Mouse (Mus musculus) midbrain, embryonic 14.5 days (tissue): Measurements from ENCODE around the gene Tspan4. TPM values are rescaled to one million over a fixed set of nuclear protein-coding genes. Genes with fewer than 3 reads are reported as not detected.
A peak's percentile ranks its signal among the peaks of the same experiment; 100 is the strongest.

Experiments used
- ATAC-seq: fragments of 200-750 bp; cut with Nextera tagmentation; 2 replicates; pipeline ENCODE4 v1.8.0; 2017; ENCODE audit warnings: moderate number of reproducible peaks, moderate library complexity; ENCODE audit not compliant: low FRiP score, low TSS enrichment
- DNase-seq: peaks from one replicate; pipeline ENCODE4 v3.0.0-alpha.2; 2015
- H3K27ac ChIP-seq: fragments of 300-500 bp; sonication (generic); replicated peaks from 2 replicates; pipeline ENCODE4 v1.5.1; 2014; ENCODE audit warnings: mild to moderate bottlenecking, low read depth, low read length, moderate library complexity
- H3K27me3 ChIP-seq: fragments of 300-500 bp; sonication (generic); 2 replicates; pipeline ENCODE4 v1.6.1; 2014; ENCODE audit warnings: low read length, control low read depth, mixed read lengths; ENCODE audit not compliant: control insufficient read depth, insufficient read depth
- H3K36me3 ChIP-seq: fragments of 300-500 bp; sonication (generic); 2 replicates; pipeline ENCODE4 v1.6.1; 2014; ENCODE audit warnings: low read length, control low read depth; ENCODE audit not compliant: control insufficient read depth, insufficient read depth
- H3K4me1 ChIP-seq: fragments of 300-500 bp; sonication (generic); 2 replicates; pipeline ENCODE4 v1.6.1; 2014; ENCODE audit warnings: mild to moderate bottlenecking, antibody characterized with exemption, low read length, control low read depth; ENCODE audit not compliant: control insufficient read depth, insufficient read depth
- H3K4me2 ChIP-seq: fragments of 300-500 bp; sonication (generic); 2 replicates; pipeline ENCODE4 v1.6.1; 2014; ENCODE audit warnings: mild to moderate bottlenecking, low read length, moderate library complexity
- H3K4me3 ChIP-seq: fragments of 300-500 bp; sonication (generic); replicated peaks from 2 replicates; pipeline ENCODE4 v1.5.1; 2014; ENCODE audit warnings: low read depth, low read length
- H3K9ac ChIP-seq: fragments of 300-500 bp; sonication (generic); replicated peaks from 2 replicates; pipeline ENCODE4 v1.6.1; 2014; ENCODE audit warnings: mild to moderate bottlenecking, low read length, moderate library complexity
- H3K9me3 ChIP-seq: fragments of 300-500 bp; sonication (generic); 2 replicates; pipeline ENCODE4 v1.6.1; 2016; ENCODE audit warnings: low read length, control low read depth, mixed read lengths; ENCODE audit not compliant: control insufficient read depth
- WGBS: fragments of 180-500 bp; shearing (Covaris S2); extraction: QIAGEN DNeasy Blood & Tissue Kit; methylation state at CpG from one replicate; pipeline ENCODE4 v1.1.7; 2014; 5-methylcytosine and 5-hydroxymethylcytosine counted together
- polyA plus RNA-seq: library from polyadenylated mRNA; unstranded; fragments of >200 nt; fragmentation: Nextera tagmentation; extraction: Ambion mirVana; gene quantifications from 2 replicates; pipeline ENCODE4 v1.2.1, GENCODE M21; 2014

Tspan4 gene
- 35.2 and 36.4 TPM in 2 replicates for polyA plus RNA-seq

DNA sequence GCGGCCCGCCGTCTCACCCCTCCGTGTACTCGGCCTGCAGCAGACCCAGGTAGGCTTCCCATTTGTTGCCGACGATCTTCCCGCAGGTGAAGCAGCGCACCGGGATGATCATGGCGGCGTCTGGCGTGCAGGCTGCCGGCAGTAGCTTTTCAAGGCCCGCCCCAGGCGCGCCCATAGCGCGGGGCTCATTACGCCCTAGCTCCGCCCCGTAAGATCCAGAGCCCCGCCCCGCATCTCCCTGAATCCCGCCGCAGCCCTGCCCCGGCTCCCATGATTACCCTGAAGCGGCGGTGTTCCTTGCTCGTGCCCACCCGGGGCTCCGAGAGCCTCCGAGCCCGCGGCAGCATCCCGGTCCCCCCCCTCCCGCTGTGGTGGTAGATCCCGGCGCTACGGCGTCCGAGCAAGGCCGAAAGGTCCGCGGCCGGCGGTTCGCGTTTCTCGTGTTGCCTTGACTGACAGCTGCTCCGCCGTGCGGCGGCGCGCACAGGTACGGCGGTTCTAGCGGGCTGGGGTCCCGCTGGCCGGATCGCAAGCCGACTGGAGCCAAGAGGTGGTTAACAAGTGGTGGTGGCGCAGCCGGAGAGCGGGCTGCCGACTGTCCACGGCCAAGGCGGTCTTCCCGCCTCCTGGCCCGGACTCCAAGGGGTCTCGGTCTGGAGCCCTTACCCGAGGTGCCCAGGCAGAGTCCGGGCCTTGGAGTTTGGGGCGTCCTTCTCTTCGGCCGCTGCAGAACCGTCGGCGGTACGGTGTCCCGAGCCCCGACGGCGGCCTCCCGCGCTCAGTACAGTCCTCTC is at the start of gene Tspan4, which contains the start of gene Polr2l:
TSS of gene Tspan4 (plus strand) at position 230 of the 794 bp plus-strand sequence.
TSS of gene Polr2l (minus strand) at position 122 of the 794 bp plus-strand sequence.
- Histone ChIP-seq H3K27me3 (peaks cover 10% of the 10 kb centered on the region), H3K36me3 (peaks cover 24% of the 10 kb centered on the region), H3K4me2 (peak within 1 kb of the TSS; percentile 93), H3K9ac (peak within 1 kb of the TSS; percentile 89), H3K9me3 (no peaks in the 10 kb centered on the region), H3K4me1 (peaks cover 13% of the 10 kb centered on the region), H3K27ac (peak within 1 kb of the TSS; percentile 92), H3K4me3 (peak within 1 kb of the TSS; percentile 70)
- DNase-seq, result peak; percentile 93
- peak; percentile 83 for ATAC-seq
- under 1% methylated on average over 87 of the region's 87 CpGs for WGBS

DNA sequence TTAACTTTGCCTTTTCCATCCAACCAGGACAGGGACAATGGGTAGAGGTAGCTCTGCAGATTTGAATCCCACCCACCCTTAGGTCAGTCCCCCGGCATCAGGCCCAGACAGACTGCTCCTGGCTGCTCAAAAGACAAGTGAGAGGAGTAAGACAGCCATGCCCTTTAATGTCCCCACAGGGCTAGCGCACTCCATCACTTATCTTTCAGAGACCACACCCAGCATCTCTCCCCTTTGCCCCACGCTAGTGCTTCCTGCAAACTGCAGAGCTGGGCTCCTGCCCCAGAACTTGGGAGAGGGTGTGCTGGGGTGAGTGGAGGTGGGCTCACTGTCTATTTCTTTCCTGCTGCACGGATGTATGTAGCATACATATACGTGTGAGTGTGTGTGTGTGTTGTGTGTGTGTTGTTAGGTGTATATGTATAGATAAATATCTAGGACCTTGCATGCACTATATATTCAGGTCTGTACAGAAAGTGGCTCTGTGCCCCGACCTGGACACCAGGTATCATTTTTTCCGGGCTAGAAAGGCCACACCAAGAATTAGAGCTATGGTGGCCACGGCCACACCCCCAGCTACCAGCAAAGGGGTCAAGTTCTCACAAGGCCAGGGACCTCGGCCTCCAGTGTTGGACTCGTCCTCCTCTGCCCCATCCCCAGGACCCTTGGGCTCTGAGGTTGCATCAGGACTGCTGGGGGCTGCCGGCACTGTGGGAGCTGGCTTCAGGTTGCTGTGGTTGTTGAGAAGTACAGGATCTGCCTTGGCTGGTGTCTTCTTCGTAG is 47.9 kb upstream of the Tspan4 start:
- WGBS, result 88% methylated on average over 12 of the region's 12 CpGs
- Histone ChIP-seq H3K9ac (no peak overlapping the region), H3K4me2 (no peak overlapping the region), H3K27ac (no peak overlapping the region), H3K4me1 (peaks cover 12% of the 10 kb centered on the region; the same call in 1 of the 2 replicates), H3K27me3 (no peaks in the 10 kb centered on the region), H3K4me3 (no peak overlapping the region), H3K9me3 (no peaks in the 10 kb centered on the region), H3K36me3 (peaks cover 32% of the 10 kb centered on the region)
- ATAC-seq (no peak), DNase-seq (no peak)

DNA sequence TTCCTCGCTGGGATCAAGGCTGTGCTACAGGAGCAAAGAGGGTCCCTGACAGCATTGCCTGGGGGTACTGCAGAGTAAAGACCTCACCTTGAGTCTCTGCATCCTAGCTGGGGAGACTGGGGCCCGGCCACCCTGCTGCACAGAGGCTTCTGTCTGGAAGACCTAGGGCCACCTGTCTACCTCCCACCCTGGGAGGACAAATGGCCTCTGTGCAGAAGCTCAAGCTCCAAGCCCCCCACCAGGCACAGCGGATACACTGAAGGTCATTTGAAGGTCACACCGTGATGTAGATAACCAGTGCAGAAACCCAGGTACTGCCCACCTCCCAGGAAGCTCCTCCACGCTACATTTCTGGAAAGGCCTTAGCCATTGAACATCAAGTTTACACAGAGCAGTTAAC is 46.3 kb upstream of the Tspan4 start:
- Histone ChIP-seq H3K9ac (peak overlapping the region; percentile 81), H3K4me1 (peaks cover 17% of the 10 kb centered on the region), H3K36me3 (peaks cover 40% of the 10 kb centered on the region), H3K4me3 (peak overlapping the region; percentile 52), H3K9me3 (no peaks in the 10 kb centered on the region), H3K4me2 (peak overlapping the region; percentile 90), H3K27ac (peak overlapping the region; percentile 79), H3K27me3 (no peaks in the 10 kb centered on the region)
- 62% methylated on average over 5 of the region's 5 CpGs for WGBS
- DNase-seq (no peak), ATAC-seq (no peak)

- peaks cover 21% of the 10 kb centered on the region for H3K4me1 ChIP-seq
- DNase-seq, result peak; percentile 91
- peak within 1 kb of the TSS; percentile 79 for H3K27ac ChIP-seq
- WGBS, result 3% methylated on average over 19 of the region's 19 CpGs
- peak within 1 kb of the TSS; percentile 52 for H3K4me3 ChIP-seq
- peak; percentile 80 for ATAC-seq
- H3K9me3 ChIP-seq, result no peaks in the 10 kb centered on the region
- H3K4me2 ChIP-seq, result peak within 1 kb of the TSS; percentile 90
- H3K9ac ChIP-seq, result peak within 1 kb of the TSS; percentile 81
- H3K36me3 ChIP-seq, result peaks cover 42% of the 10 kb centered on the region
- no peaks in the 10 kb centered on the region for H3K27me3 ChIP-seq
These were observed 45.7 kb upstream of the Tspan4 start, which contains the start of gene Cend1 for GRCm38 (mm10) chr7:141429310-141429709. Gene Cend1, minus strand, starts transcription at chr7:141429491.

DNA sequence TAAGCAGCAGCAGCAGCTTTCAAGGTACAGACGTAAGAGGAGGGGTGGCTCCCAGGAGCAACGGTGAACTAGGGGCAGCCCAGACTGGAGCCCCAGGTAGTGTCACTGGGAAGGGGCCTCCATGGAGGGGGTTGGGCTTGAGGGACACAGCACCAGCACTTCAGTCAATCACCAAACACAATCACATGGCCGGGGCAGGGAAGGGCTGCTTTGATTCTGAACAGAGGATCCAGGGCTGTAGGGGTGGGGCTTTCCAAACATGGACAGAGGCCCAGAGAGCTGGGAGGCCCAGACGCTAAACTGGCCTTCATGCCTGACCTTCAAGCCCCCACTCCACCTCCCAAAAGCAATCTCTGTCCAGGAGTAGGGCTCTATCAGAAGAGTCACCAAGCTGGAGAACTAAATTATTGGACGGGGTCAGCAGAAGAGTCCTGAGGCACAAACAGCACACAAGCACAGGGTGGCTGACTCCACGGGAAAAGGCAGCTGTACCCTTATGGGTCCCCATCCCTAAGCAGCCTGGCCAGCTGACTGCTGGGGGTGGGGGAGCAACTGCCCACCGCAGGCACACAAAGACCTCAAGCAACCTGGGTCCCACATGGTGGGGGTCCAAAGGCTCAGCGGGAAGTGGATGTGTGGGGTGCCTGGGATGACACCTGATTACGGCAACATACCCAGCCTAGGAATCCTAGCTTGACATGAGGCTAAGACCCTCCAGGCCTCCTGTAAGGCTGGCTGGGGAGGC is 45.0 kb upstream of the Tspan4 start:
- DNase-seq, result no peak
- H3K27ac ChIP-seq, result peak overlapping the region; percentile 79; the same call in 1 of the 2 replicates
- no peak overlapping the region for H3K9ac ChIP-seq
- ATAC-seq, result no peak
- 61% methylated on average over 9 of the region's 9 CpGs for WGBS
- H3K27me3 ChIP-seq, result no peaks in the 10 kb centered on the region
- no peaks in the 10 kb centered on the region for H3K9me3 ChIP-seq
- peaks cover 21% of the 10 kb centered on the region for H3K4me1 ChIP-seq
- peak overlapping the region; percentile 90 for H3K4me2 ChIP-seq
- H3K4me3 ChIP-seq, result peak overlapping the region; percentile 52; the same call in 1 of the 2 replicates
- peaks cover 42% of the 10 kb centered on the region for H3K36me3 ChIP-seq

DNA sequence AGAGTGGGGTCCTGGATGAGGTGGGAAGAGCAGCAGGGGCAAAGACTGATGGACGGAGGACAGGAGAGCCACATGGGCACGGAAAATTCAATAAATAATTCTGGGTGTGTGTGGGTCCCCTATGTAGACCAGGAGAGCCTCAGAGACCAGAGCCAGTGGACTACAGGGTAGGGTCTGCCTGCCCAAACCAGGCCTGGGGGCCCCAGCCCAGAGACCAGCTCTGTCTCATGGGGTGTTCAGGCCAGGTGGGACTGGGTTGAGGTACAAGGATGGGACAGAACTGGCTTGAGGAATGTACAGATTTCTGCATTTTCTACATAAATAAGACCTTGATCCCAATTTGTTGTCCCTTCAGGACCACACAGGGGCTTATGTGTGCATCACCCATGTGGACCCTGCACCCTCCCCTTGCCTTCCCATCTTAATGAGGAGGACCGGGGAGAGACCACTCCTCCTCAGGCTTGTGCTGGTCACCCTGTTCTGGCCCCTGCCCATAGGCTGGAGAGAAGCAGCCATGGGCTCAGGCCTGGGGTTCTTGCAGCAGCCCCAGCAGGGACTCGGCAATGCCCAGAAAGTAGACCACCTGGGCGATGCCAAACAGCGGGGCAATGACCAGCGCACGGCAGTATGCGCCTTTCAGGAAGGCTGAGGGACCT is 44.3 kb upstream of the Tspan4 start:
- ATAC-seq (no peak), DNase-seq (no peak)
- no peak overlapping the region for H3K4me2 ChIP-seq
- WGBS, result 95% methylated on average over 9 of the region's 9 CpGs
- no peak overlapping the region for H3K4me3 ChIP-seq
- peaks cover 26% of the 10 kb centered on the region for H3K4me1 ChIP-seq
- no peaks in the 10 kb centered on the region for H3K9me3 ChIP-seq
- no peaks in the 10 kb centered on the region for H3K27me3 ChIP-seq
- no peak overlapping the region for H3K27ac ChIP-seq
- H3K9ac ChIP-seq, result no peak overlapping the region
- peaks cover 42% of the 10 kb centered on the region for H3K36me3 ChIP-seq

DNA sequence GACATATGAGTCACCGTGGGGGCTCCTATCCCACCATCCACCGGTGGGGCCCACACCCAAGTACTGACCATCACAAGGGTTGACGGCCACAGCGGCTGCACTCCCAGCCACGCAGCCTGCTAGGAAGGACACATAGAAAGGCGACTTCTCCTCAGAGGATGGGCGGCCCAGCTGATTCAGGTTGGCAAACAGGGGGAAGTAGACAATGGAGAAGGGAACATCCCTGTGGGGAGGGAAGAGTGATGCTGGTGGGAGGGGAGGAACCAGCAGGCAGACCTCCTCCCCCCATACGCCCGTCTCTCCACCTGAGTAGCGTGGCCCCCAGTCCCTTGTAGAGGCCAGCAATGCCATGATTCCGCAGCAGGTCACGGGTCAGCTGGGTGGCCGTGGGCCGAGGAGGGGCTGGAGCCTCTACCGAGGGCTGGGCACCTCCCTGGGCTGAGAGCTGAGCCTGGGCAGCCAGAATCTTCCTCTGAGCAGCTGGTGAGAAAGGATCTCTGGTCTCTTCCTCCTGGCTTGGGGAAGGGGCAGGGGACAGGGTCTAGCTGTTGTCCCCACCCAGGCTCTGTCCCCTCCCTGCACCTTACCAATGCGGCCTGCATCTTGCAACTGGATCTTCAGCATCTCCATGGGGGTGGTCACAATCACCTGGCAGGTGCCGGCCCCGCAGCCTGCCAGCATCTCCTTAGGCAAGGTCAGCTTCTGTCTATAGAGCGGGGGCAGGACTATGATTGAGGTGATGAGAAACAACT is 43.4 kb upstream of the Tspan4 start:
- ATAC-seq, result no peak
- DNase-seq, result no peak
- H3K4me2 ChIP-seq, result no peak overlapping the region
- no peak overlapping the region for H3K9ac ChIP-seq
- H3K27ac ChIP-seq, result no peak overlapping the region
- no peak overlapping the region for H3K4me3 ChIP-seq
- H3K27me3 ChIP-seq, result no peaks in the 10 kb centered on the region
- peaks cover 33% of the 10 kb centered on the region for H3K4me1 ChIP-seq
- no peaks in the 10 kb centered on the region for H3K9me3 ChIP-seq
- 93% methylated on average over 19 of the region's 19 CpGs for WGBS
- peaks cover 41% of the 10 kb centered on the region for H3K36me3 ChIP-seq
